Mouse (Mus musculus): ENCODE results near the gene Robo2. TPM values are rescaled to one million over a fixed set of nuclear protein-coding genes. Genes with fewer than 3 reads are reported as not detected.

Robo2 gene
- total and polyA plus RNA-seq, 3 experiments = not detected

DNA sequence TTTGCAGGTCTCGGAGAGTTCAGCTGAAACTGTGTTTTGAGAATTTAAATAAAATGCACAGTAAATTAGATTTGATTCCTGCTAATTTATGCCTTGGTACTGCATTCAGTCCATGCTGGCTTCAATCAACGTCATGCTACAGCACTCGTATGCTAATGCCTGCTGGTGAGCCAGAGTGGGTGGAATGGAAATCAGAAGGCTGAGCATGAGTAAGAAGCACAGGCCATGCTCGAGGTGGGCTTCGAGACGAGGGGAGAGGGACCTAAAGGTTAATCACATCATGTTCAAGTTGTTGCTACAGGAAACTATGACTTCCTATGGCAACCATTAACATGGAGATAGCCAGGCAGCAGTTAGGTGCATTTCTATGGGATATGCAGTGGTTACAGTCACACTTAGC is 420.4 kb downstream of the Robo2 start:
- TF ChIP-seq ZNF384 (IDR thresholded peaks at IDR 0.05; ENCODE audit: low read depth, low read length) = no peak
- no peak for TF ChIP-seq NELFE (IDR thresholded peaks at IDR 0.05; ENCODE audit: low read depth, low read length)
- no peak for TF ChIP-seq RAD21 (IDR thresholded peaks at IDR 0.05; ENCODE audit: low read depth, low read length)
- TF ChIP-seq NRF1 (IDR thresholded peaks at IDR 0.05; ENCODE audit: insufficient read depth, low read depth, low read length, poor library complexity, severe bottlenecking) = no peak
- TF ChIP-seq MEF2A (IDR thresholded peaks at IDR 0.05; ENCODE audit: extremely low read depth, insufficient replicate concordance, low read depth, low read length, poor library complexity, severe bottlenecking) = no peak
- TF ChIP-seq CHD1 (IDR thresholded peaks at IDR 0.05; ENCODE audit: low read depth, low read length) = no peak
- TF ChIP-seq CTCF (IDR thresholded peaks at IDR 0.05 in 2 of 3, conservative IDR thresholded peaks at IDR 0.05 in 1 of 3; ENCODE audit: control insufficient read depth in 1 of 3, insufficient read depth in 1 of 3, low read depth in 2 of 3, low read length in 3 of 3, poor library complexity in 1 of 3, severe bottlenecking in 1 of 3) = no peak
- TF ChIP-seq UBTF (IDR thresholded peaks at IDR 0.05; ENCODE audit: borderline replicate concordance, insufficient read depth, low read depth, low read length) = no peak
- no peak for TF ChIP-seq TCF12 (IDR thresholded peaks at IDR 0.05; ENCODE audit: low read depth, low read length)
- TF ChIP-seq CHD2 (IDR thresholded peaks at IDR 0.05; ENCODE audit: low read length) = no peak
- no peak for TF ChIP-seq ZKSCAN1 (IDR thresholded peaks at IDR 0.05; ENCODE audit: low read depth, low read length)
- TF ChIP-seq KAT2A (conservative IDR thresholded peaks at IDR 0.05; ENCODE audit: low read depth, low read length) = no peak
- TF ChIP-seq MYB (IDR thresholded peaks at IDR 0.05; ENCODE audit: low read depth, low read length) = no peak
- TF ChIP-seq POLR2AphosphoS2 (IDR thresholded peaks at IDR 0.05; ENCODE audit: low read length) = no peak
- TF ChIP-seq POLR2AphosphoS5 (IDR thresholded peaks at IDR 0.05; ENCODE audit: borderline replicate concordance, low read depth, low read length) = no peak
- TF ChIP-seq USF1 (IDR thresholded peaks at IDR 0.05; ENCODE audit: low read depth, low read length) = no peak
- no peak for TF ChIP-seq RCOR1 (IDR thresholded peaks at IDR 0.05; ENCODE audit: low read depth, low read length)
- TF ChIP-seq HCFC1 (IDR thresholded peaks at IDR 0.05; ENCODE audit: low read depth, low read length) = no peak
- no peak for TF ChIP-seq SIN3A (IDR thresholded peaks at IDR 0.05; ENCODE audit: low read length)
- Histone ChIP-seq H3K4me3 (ENCODE audit: control insufficient read depth in 1 of 2, insufficient read depth in 1 of 2, low read depth in 2 of 2, low read length in 2 of 2) (no peak overlapping the region), H3K4me1 (ENCODE audit: control insufficient read depth in 1 of 2, insufficient read depth in 2 of 2, low read length in 2 of 2) (no peaks in the 10 kb centered on the region)

DNA sequence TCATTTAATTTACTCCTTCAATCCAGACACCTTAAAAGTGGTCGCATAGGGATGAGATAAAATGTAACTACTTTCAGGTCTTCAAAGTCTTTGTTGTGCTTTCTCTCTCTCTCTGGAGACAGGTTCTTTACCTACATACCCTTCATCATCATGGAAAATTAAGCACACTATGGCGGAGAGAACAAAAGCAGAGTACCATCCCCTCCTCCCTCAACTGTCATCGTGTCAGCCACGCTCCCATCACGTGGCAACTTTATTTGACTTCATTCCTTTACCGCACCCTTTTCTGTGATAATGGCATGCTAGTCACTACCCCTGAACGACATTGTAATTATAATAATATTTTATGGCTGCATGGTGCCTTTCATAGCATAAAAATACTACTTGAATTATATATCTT is 442.1 kb downstream of the Robo2 start:
- no peak overlapping the region for H3K4me3 ChIP-seq (ENCODE audit: control insufficient read depth in 1 of 2, insufficient read depth in 1 of 2, low read depth in 2 of 2, low read length in 2 of 2)
- no peaks in the 10 kb centered on the region for H3K9me3 ChIP-seq (replicated peaks; ENCODE audit: insufficient read depth, low read length)
- H3K9ac ChIP-seq (ENCODE audit: control insufficient read depth, low read depth, low read length, poor library complexity, severe bottlenecking) = no peak overlapping the region
- no peaks in the 10 kb centered on the region for H3K36me3 ChIP-seq (ENCODE audit: control insufficient read depth in 1 of 2, insufficient read depth in 2 of 2, low read length in 2 of 2)
- no peak for DNase-seq (ENCODE audit: low read depth, low spot score)
- TF ChIP-seq E2F4 (IDR thresholded peaks at IDR 0.05; ENCODE audit: borderline replicate concordance, low read depth, low read length) (no peak), USF2 (IDR thresholded peaks at IDR 0.05; ENCODE audit: borderline replicate concordance in 1 of 2, insufficient read depth in 1 of 2, low read depth in 1 of 2, low read length in 2 of 2) (no peak), MYC (IDR thresholded peaks at IDR 0.05; ENCODE audit: low read depth, low read length) (no peak), TCF12 (IDR thresholded peaks at IDR 0.05; ENCODE audit: low read depth, low read length) (no peak), MYB (IDR thresholded peaks at IDR 0.05; ENCODE audit: low read depth, low read length) (no peak), MAZ (IDR thresholded peaks at IDR 0.05; ENCODE audit: low read depth, low read length) (no peak), MEF2A (IDR thresholded peaks at IDR 0.05; ENCODE audit: extremely low read depth, insufficient replicate concordance, low read depth, low read length, poor library complexity, severe bottlenecking) (no peak), USF1 (IDR thresholded peaks at IDR 0.05; ENCODE audit: low read depth, low read length) (no peak), ELF1 (IDR thresholded peaks at IDR 0.05; ENCODE audit: low read depth, low read length) (no peak), EP300 (IDR thresholded peaks at IDR 0.05; ENCODE audit: low read depth in 1 of 2, low read length in 2 of 2) (no peak)
- no peak overlapping the region for H3K27ac ChIP-seq (ENCODE audit: control insufficient read depth, low read depth, low read length)
- no peaks in the 10 kb centered on the region for H3K4me1 ChIP-seq (ENCODE audit: control insufficient read depth in 1 of 2, insufficient read depth in 2 of 2, low read length in 2 of 2)
- H3K79me2 ChIP-seq (ENCODE audit: control insufficient read depth, insufficient read depth, low read length, poor library complexity) = no peaks in the 10 kb centered on the region
- no peaks in the 10 kb centered on the region for H3K27me3 ChIP-seq (ENCODE audit: control insufficient read depth in 1 of 2, insufficient read depth in 2 of 2, low read length in 2 of 2)

More for the DNA sequence above, 420.4 kb downstream of the Robo2 start:
- no peaks in the 10 kb centered on the region for H3K79me2 ChIP-seq (ENCODE audit: control insufficient read depth, insufficient read depth, low read length, poor library complexity)
- no peaks in the 10 kb centered on the region for H3K27me3 ChIP-seq (ENCODE audit: control insufficient read depth in 1 of 2, insufficient read depth in 2 of 2, low read length in 2 of 2)
- H3K36me3 ChIP-seq (ENCODE audit: control insufficient read depth in 1 of 2, insufficient read depth in 2 of 2, low read length in 2 of 2) = no peaks in the 10 kb centered on the region
- no peak overlapping the region for H3K9ac ChIP-seq (ENCODE audit: control insufficient read depth, low read depth, low read length, poor library complexity, severe bottlenecking)
- no peak overlapping the region for H3K27ac ChIP-seq (ENCODE audit: control insufficient read depth, low read depth, low read length)
- no peak for DNase-seq (ENCODE audit: low read depth, low spot score)
- H3K9me3 ChIP-seq (replicated peaks; ENCODE audit: insufficient read depth, low read length) = no peaks in the 10 kb centered on the region

Measured in MEL (cell line).